Mouse (Mus musculus) heart, embryonic 13.5 days (tissue): ENCODE results near the gene Fgfr2. TPM values are rescaled to one million over a fixed set of nuclear protein-coding genes. Genes with fewer than 3 reads are reported as not detected.

ENCODE experiments used
- ATAC-seq: fragments of 200-750 bp; cut with Nextera tagmentation; 2 replicates; pipeline ENCODE4 v1.8.0; 2017; ENCODE audit warnings: moderate TSS enrichment; ENCODE audit not compliant: insufficient number of reproducible peaks, low FRiP score, low TSS enrichment; ENCODE audit errors: extremely low read depth
- H3K27ac ChIP-seq: fragments of 300-500 bp; sonication (generic); replicated peaks from 2 replicates; pipeline ENCODE4 v1.5.1; 2015; ENCODE audit warnings: moderate library complexity, mild to moderate bottlenecking, inconsistent platforms
- H3K27me3 ChIP-seq: fragments of 300-500 bp; sonication (generic); replicated peaks from 2 replicates; pipeline ENCODE4 v1.6.1; 2015; ENCODE audit warnings: mild to moderate bottlenecking, inconsistent platforms
- H3K36me3 ChIP-seq: fragments of 300-500 bp; sonication (generic); 2 replicates; pipeline ENCODE4 v1.6.1; 2015; ENCODE audit warnings: mild to moderate bottlenecking, inconsistent platforms
- H3K4me1 ChIP-seq: fragments of 300-500 bp; sonication (generic); 2 replicates; pipeline ENCODE4 v1.6.1; 2015; ENCODE audit warnings: inconsistent platforms
- H3K4me2 ChIP-seq: fragments of 300-500 bp; sonication (generic); 2 replicates; pipeline ENCODE4 v1.6.1; 2015; ENCODE audit warnings: inconsistent platforms, mild to moderate bottlenecking, moderate library complexity
- H3K4me3 ChIP-seq: fragments of 300-500 bp; sonication (generic); 2 replicates; pipeline ENCODE4 v1.5.1; 2015; ENCODE audit warnings: moderate library complexity, mild to moderate bottlenecking, inconsistent platforms
- H3K9ac ChIP-seq: fragments of 300-500 bp; sonication (generic); 2 replicates; pipeline ENCODE4 v1.6.1; 2015; ENCODE audit warnings: inconsistent platforms, mild to moderate bottlenecking, moderate library complexity
- H3K9me3 ChIP-seq: fragments of 300-500 bp; sonication (generic); 2 replicates; pipeline ENCODE4 v1.6.1; 2016; ENCODE audit warnings: inconsistent platforms
- WGBS: fragments of 180-500 bp; shearing (Covaris S2); methylation state at CpG from one replicate; pipeline ENCODE4 v1.1.7; 2015; ENCODE audit warnings: mixed read lengths; 5-methylcytosine and 5-hydroxymethylcytosine counted together
- polyA plus RNA-seq: library from polyadenylated mRNA; unstranded; fragments of >200 nt; fragmentation: Nextera tagmentation; extraction: Ambion mirVana; gene quantifications from 2 replicates; pipeline ENCODE4 v1.2.1, GENCODE M21; 2015

Fgfr2 gene
- polyA plus RNA-seq, 1 experiment from 2014 or later: 22.5 TPM

GRCm38 (mm10) chr7:132777728-132778453, 345.3 kb downstream of the Fgfr2 start:
- ATAC-seq: no peak

GRCm38 (mm10) chr7:132777117-132777516, 346.0 kb downstream of the Fgfr2 start:
- no peaks in the 10 kb centered on the region for H3K27me3 ChIP-seq
- no peaks in the 10 kb centered on the region for H3K9me3 ChIP-seq
- no peak overlapping the region for H3K4me3 ChIP-seq
- peaks cover 33% of the 10 kb centered on the region for H3K36me3 ChIP-seq
- no peak overlapping the region for H3K9ac ChIP-seq
- 84% methylated on average over 7 of the region's 7 CpGs for WGBS
- peaks cover 73% of the 10 kb centered on the region for H3K4me1 ChIP-seq
- H3K27ac ChIP-seq: no peak overlapping the region
- no peak for ATAC-seq
- H3K4me2 ChIP-seq: no peak overlapping the region

More at GRCm38 (mm10) chr7:132777728-132778453, 345.3 kb downstream of the Fgfr2 start:
- H3K27me3 ChIP-seq: no peaks in the 10 kb centered on the region
- H3K9me3 ChIP-seq: no peaks in the 10 kb centered on the region
- 82% methylated on average over 1 of the region's 1 CpGs for WGBS
- H3K27ac ChIP-seq: peak overlapping the region; percentile 26
- H3K36me3 ChIP-seq: peaks cover 33% of the 10 kb centered on the region
- H3K4me1 ChIP-seq: peaks cover 77% of the 10 kb centered on the region
- no peak overlapping the region for H3K9ac ChIP-seq
- H3K4me3 ChIP-seq: no peak overlapping the region
- no peak overlapping the region for H3K4me2 ChIP-seq

- Histone ChIP-seq H3K27me3 (no peaks in the 10 kb centered on the region), H3K27ac (no peak overlapping the region), H3K4me3 (no peak overlapping the region), H3K9ac (no peak overlapping the region), H3K4me1 (peaks cover 67% of the 10 kb centered on the region), H3K36me3 (peaks cover 38% of the 10 kb centered on the region), H3K4me2 (no peak overlapping the region), H3K9me3 (no peaks in the 10 kb centered on the region)
- WGBS: 73% methylated on average over 7 of the region's 7 CpGs
- ATAC-seq: no peak
Observed at GRCm38 (mm10) chr7:132776338-132777111, 346.6 kb downstream of the Fgfr2 start.

GRCm38 (mm10) chr7:132775922-132776321, 347.2 kb downstream of the Fgfr2 start:
- no peak overlapping the region for H3K9ac ChIP-seq
- no peaks in the 10 kb centered on the region for H3K9me3 ChIP-seq
- no peak overlapping the region for H3K4me3 ChIP-seq
- 82% methylated on average over 10 of the region's 10 CpGs for WGBS
- no peak for ATAC-seq
- H3K27me3 ChIP-seq: no peaks in the 10 kb centered on the region
- peaks cover 42% of the 10 kb centered on the region for H3K36me3 ChIP-seq
- no peak overlapping the region for H3K27ac ChIP-seq
- H3K4me1 ChIP-seq: peaks cover 61% of the 10 kb centered on the region
- no peak overlapping the region for H3K4me2 ChIP-seq

- no peaks in the 10 kb centered on the region for H3K27me3 ChIP-seq
- no peak overlapping the region; the same call in 1 of the 2 replicates for H3K27ac ChIP-seq
- peaks cover 48% of the 10 kb centered on the region for H3K36me3 ChIP-seq
- no peak overlapping the region; the same call in 1 of the 2 replicates for H3K4me3 ChIP-seq
- peaks cover 55% of the 10 kb centered on the region for H3K4me1 ChIP-seq
- WGBS: 69% methylated on average over 5 of the region's 5 CpGs
- ATAC-seq: no peak
- no peaks in the 10 kb centered on the region for H3K9me3 ChIP-seq
- peak overlapping the region; percentile 44; the same call in 1 of the 2 replicates for H3K9ac ChIP-seq
- H3K4me2 ChIP-seq: peak overlapping the region; percentile 5; the same call in 1 of the 2 replicates
Observed at GRCm38 (mm10) chr7:132775333-132775732, 347.8 kb downstream of the Fgfr2 start.

GRCm38 (mm10) chr7:132773011-132773705, 350.0 kb downstream of the Fgfr2 start:
- Histone ChIP-seq H3K9ac (no peak overlapping the region), H3K4me1 (peaks cover 34% of the 10 kb centered on the region), H3K27ac (no peak overlapping the region), H3K27me3 (no peaks in the 10 kb centered on the region), H3K9me3 (no peaks in the 10 kb centered on the region), H3K36me3 (peaks cover 49% of the 10 kb centered on the region), H3K4me2 (no peak overlapping the region; the same call in 1 of the 2 replicates), H3K4me3 (no peak overlapping the region)
- 79% methylated on average over 7 of the region's 7 CpGs for WGBS
- no peak for ATAC-seq

- Histone ChIP-seq H3K9me3 (no peaks in the 10 kb centered on the region), H3K4me1 (peaks cover 30% of the 10 kb centered on the region), H3K27me3 (no peaks in the 10 kb centered on the region), H3K9ac (no peak overlapping the region), H3K36me3 (peaks cover 43% of the 10 kb centered on the region), H3K4me3 (no peak overlapping the region), H3K4me2 (no peak overlapping the region), H3K27ac (no peak overlapping the region)
- ATAC-seq: no peak
- WGBS: 67% methylated on average over 5 of the region's 5 CpGs
Observed at GRCm38 (mm10) chr7:132772440-132772839, 350.7 kb downstream of the Fgfr2 start.

GRCm38 (mm10) chr7:132768498-132769344, 354.4 kb downstream of the Fgfr2 start:
- H3K9me3 ChIP-seq: no peaks in the 10 kb centered on the region
- H3K4me3 ChIP-seq: no peak overlapping the region
- no peak for ATAC-seq
- no peak overlapping the region for H3K9ac ChIP-seq
- H3K27ac ChIP-seq: no peak overlapping the region
- 74% methylated on average over 12 of the region's 12 CpGs for WGBS
- peaks cover 32% of the 10 kb centered on the region for H3K4me1 ChIP-seq
- no peaks in the 10 kb centered on the region for H3K27me3 ChIP-seq
- H3K4me2 ChIP-seq: no peak overlapping the region
- H3K36me3 ChIP-seq: peaks cover 30% of the 10 kb centered on the region

- H3K4me3 ChIP-seq: no peak overlapping the region
- no peak overlapping the region for H3K9ac ChIP-seq
- H3K27ac ChIP-seq: no peak overlapping the region
- H3K9me3 ChIP-seq: no peaks in the 10 kb centered on the region
- peaks cover 27% of the 10 kb centered on the region for H3K4me1 ChIP-seq
- no peak for ATAC-seq
- WGBS: 80% methylated on average over 4 of the region's 4 CpGs
- H3K27me3 ChIP-seq: no peaks in the 10 kb centered on the region
- no peak overlapping the region for H3K4me2 ChIP-seq
- peaks cover 36% of the 10 kb centered on the region for H3K36me3 ChIP-seq
Observed at GRCm38 (mm10) chr7:132767999-132768370, 355.2 kb downstream of the Fgfr2 start.

- no peak overlapping the region for H3K4me2 ChIP-seq
- 76% methylated on average over 12 of the region's 12 CpGs for WGBS
- peaks cover 27% of the 10 kb centered on the region for H3K4me1 ChIP-seq
- no peak overlapping the region for H3K27ac ChIP-seq
- ATAC-seq: no peak
- H3K36me3 ChIP-seq: peaks cover 36% of the 10 kb centered on the region
- H3K27me3 ChIP-seq: no peaks in the 10 kb centered on the region
- H3K9ac ChIP-seq: no peak overlapping the region
- H3K9me3 ChIP-seq: no peaks in the 10 kb centered on the region
- no peak overlapping the region for H3K4me3 ChIP-seq
Observed at GRCm38 (mm10) chr7:132767233-132767998, 355.7 kb downstream of the Fgfr2 start.
